ENCODE assay signal across 15 mouse cellular contexts in the genomic region with DNA sequence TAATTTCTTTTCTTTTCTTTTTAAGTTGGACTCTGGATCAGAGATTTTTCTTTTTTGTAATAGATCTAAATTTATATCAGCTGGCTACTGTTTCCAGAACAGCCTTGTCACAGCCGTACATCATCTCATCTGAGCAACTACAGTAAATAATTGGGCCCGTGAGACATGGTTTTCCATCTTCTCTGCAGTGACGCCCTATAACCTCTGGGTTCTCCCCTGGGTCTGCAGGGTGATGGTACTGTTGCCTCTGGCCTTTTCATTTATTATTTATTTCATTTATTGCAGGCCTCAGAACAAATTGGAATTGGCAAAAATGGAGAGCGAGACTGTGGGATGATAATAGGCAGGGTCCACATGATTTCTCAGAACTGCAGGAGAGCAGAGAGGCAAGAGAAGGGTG.
"Had no signal": no experiment of that assay in that cellular context is flagged by ENCODE, and none has a peak within 500 bp of the region (broad histone marks: within the 10 kb centered on the region; RNA-seq: fewer than 3 reads in every experiment).

No protein-coding gene starts in this region.

- H3K4me3 ChIP-seq: kidney, embryonic 15.5 days; liver, embryonic 13.5 days; myocyte; stomach, embryonic 15.5 days had no signal

- H3K36me3 ChIP-seq: kidney, embryonic 15.5 days; liver, embryonic 13.5 days; stomach, embryonic 15.5 days had no signal

- H3K4me1 ChIP-seq: kidney, embryonic 15.5 days; liver, embryonic 13.5 days; stomach, embryonic 15.5 days had no signal

- H3K9ac ChIP-seq: kidney, embryonic 15.5 days; liver, embryonic 13.5 days; stomach, embryonic 15.5 days had no signal

- H3K27ac ChIP-seq: kidney, embryonic 15.5 days; liver, embryonic 13.5 days; stomach, embryonic 15.5 days had no signal

- H3K27me3 ChIP-seq: kidney, embryonic 15.5 days; liver, embryonic 13.5 days; stomach, embryonic 15.5 days had no signal

- H3K4me2 ChIP-seq: kidney, embryonic 15.5 days; liver, embryonic 13.5 days; stomach, embryonic 15.5 days had no signal

- ATAC-seq: intestine, postnatal 0 days had no signal

- H3K9me3 ChIP-seq: kidney, embryonic 15.5 days; liver, embryonic 13.5 days; stomach, embryonic 15.5 days had no signal

- DNase-seq: kidney, adult 8-10 months; kidney, postnatal 10 days; kidney, postnatal 36 days; liver, embryonic 13.5 days; lung, adult 2 months; lung, postnatal 14 days; lung, postnatal 4 days; right cerebral cortex, adult 18-20 months; right cerebral cortex, postnatal 14 days; spleen, adult 18-20 months; thymus, postnatal 25 days had no signal
